Mouse (Mus musculus) limb, embryonic 14.5 days (tissue): ENCODE measurements around the gene Klhl9. TPM values are rescaled to one million over a fixed set of nuclear protein-coding genes. Genes with fewer than 3 reads are reported as not detected.
"Not testable (repeated sequence)": the region's sequence is repeated elsewhere in the genome, so short reads cannot be mapped to it uniquely, and the experiment has no call there.

Experiments used
- ATAC-seq: fragments of 200-750 bp; cut with Nextera tagmentation; 2 replicates; pipeline ENCODE4 v1.8.0; 2017; ENCODE audit warnings: low read depth, moderate number of reproducible peaks, moderate TSS enrichment; ENCODE audit not compliant: low FRiP score
- DNase-seq: peaks from one replicate; pipeline ENCODE4 v3.0.0-alpha.2; 2015; ENCODE audit warnings: low spot score
- H3K27ac ChIP-seq: fragments of 300-500 bp; sonication (generic); replicated peaks from 2 replicates; pipeline ENCODE4 v1.5.1; 2014; ENCODE audit warnings: low read depth, mild to moderate bottlenecking, low read length, moderate library complexity, mixed read lengths
- H3K27me3 ChIP-seq: fragments of 300-500 bp; sonication (generic); 2 replicates; pipeline ENCODE4 v1.6.1; 2014; ENCODE audit warnings: low read length, mixed read lengths; ENCODE audit not compliant: control insufficient read depth, insufficient read depth
- H3K36me3 ChIP-seq: fragments of 300-500 bp; sonication (generic); 2 replicates; pipeline ENCODE4 v1.6.1; 2014; ENCODE audit warnings: mild to moderate bottlenecking, low read length, moderate library complexity, mixed read lengths; ENCODE audit not compliant: control insufficient read depth, insufficient read depth
- H3K4me1 ChIP-seq: fragments of 300-500 bp; sonication (generic); 2 replicates; pipeline ENCODE4 v1.6.1; 2014; ENCODE audit warnings: antibody characterized with exemption, low read length, mixed read lengths; ENCODE audit not compliant: control insufficient read depth, insufficient read depth
- H3K4me2 ChIP-seq: fragments of 300-500 bp; sonication (generic); replicated peaks from 2 replicates; pipeline ENCODE4 v1.6.1; 2014; ENCODE audit warnings: low read depth, mild to moderate bottlenecking, low read length, moderate library complexity; ENCODE audit not compliant: severe bottlenecking
- H3K4me3 ChIP-seq: fragments of 300-500 bp; sonication (generic); replicated peaks from 2 replicates; pipeline ENCODE4 v1.5.1; 2014; ENCODE audit warnings: low read length
- H3K9ac ChIP-seq: fragments of 300-500 bp; sonication (generic); 2 replicates; pipeline ENCODE4 v1.6.1; 2014; ENCODE audit warnings: mild to moderate bottlenecking, low read depth, low read length, moderate library complexity; ENCODE audit not compliant: severe bottlenecking
- H3K9me3 ChIP-seq: fragments of 300-500 bp; sonication (generic); 2 replicates; pipeline ENCODE4 v1.6.1; 2016; ENCODE audit warnings: low read length; ENCODE audit not compliant: control insufficient read depth
- POLR2A ChIP-seq: fragments of 200-500 bp; IDR thresholded peaks from 2 replicates; pipeline ENCODE4 v1.8.0; 2012; ENCODE audit warnings: inconsistent platforms, mild to moderate bottlenecking, moderate library complexity, borderline replicate concordance; ENCODE audit not compliant: insufficient read depth, insufficient read length; ENCODE audit errors: extremely low read depth
- WGBS: fragments of 180-500 bp; shearing (Covaris S2); extraction: QIAGEN DNeasy Blood & Tissue Kit; methylation state at CpG from one replicate; pipeline ENCODE4 v1.1.7; 2014; 5-methylcytosine and 5-hydroxymethylcytosine counted together
- polyA plus RNA-seq, 2 experiments: library from polyadenylated mRNA; depleted of rRNA in 1 of 2; stranded (reverse) in 1 of 2; unstranded in 1 of 2; fragments of >200 nt; fragmentation: Nextera tagmentation in 1 of 2; extraction: Ambion mirVana in 1 of 2; gene quantifications; 2 replicates each; pipeline versions ENCODE4 v1.2.1 to v1.2.3; 2012 to 2014

The Klhl9 gene
- polyA plus RNA-seq, 2 experiments: 41.4 to 127 TPM

- H3K4me1 ChIP-seq, H3K36me3 ChIP-seq, H3K27me3 ChIP-seq, H3K9me3 ChIP-seq: not testable (repeated sequence)
- Histone ChIP-seq H3K4me3 (peak overlapping the region; percentile 47), H3K9ac (peak overlapping the region; percentile 68), H3K27ac (peak overlapping the region; percentile 91), H3K4me2 (peak overlapping the region; percentile 63)
- peak; percentile 94 for DNase-seq
- 0 out of 2 replicates have a peak, but pooled peaks have one; percentile 16 for TF ChIP-seq POLR2A
- WGBS: 0% methylated on average over 16 of the region's 21 CpGs
- ATAC-seq: peak; percentile 100
Observed at GRCm38 (mm10) chr4:88757628-88758031, 35.4 kb upstream of the Klhl9 start.

GRCm38 (mm10) chr4:88756581-88757513 lies 34.6 kb upstream of the Klhl9 start:
- 11% methylated on average over 28 of the region's 31 CpGs for WGBS
- not testable (repeated sequence) for H3K4me1 ChIP-seq, H3K36me3 ChIP-seq, H3K27me3 ChIP-seq, H3K9me3 ChIP-seq, ATAC-seq, DNase-seq
- peak overlapping the region; percentile 47 for H3K4me3 ChIP-seq
- peak overlapping the region; percentile 68 for H3K9ac ChIP-seq
- H3K27ac ChIP-seq: peak overlapping the region; percentile 91
- H3K4me2 ChIP-seq: peak overlapping the region; percentile 63

DNA sequence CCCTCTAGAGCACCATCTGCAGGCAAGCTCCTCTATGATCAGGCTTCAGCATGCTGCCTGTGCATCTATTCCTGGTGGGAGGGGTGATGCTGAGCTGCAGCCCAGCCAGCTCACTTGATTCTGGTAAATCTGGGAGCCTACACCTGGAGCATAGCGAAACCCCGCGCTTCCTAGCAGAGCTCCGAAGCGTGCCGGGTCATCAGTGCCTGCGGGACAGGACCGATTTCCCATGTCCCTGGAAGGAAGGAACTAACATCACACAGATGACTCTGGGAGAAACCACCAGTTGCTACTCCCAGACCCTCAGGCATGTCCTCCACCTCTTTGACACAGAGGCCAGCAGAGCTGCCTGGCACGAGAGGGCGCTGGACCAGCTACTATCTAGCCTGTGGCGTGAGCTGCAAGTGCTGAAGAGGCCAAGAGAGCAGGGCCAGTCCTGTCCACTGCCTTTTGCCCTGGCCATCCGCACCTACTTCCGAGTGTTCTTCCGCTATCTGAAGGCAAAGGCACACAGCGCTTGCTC lies 32.6 kb upstream of the Klhl9 start, which contains the start of gene Gm13271:
TSS of gene Gm13271 (plus strand) at position 51 of the 523 bp plus-strand sequence.
- not testable (repeated sequence) for H3K4me1 ChIP-seq, DNase-seq, H3K4me2 ChIP-seq, H3K27me3 ChIP-seq, H3K4me3 ChIP-seq, H3K27ac ChIP-seq, H3K36me3 ChIP-seq, H3K9me3 ChIP-seq, ATAC-seq, H3K9ac ChIP-seq
- 75% methylated on average over 14 of the region's 15 CpGs for WGBS

- 19% methylated on average over 6 of the region's 6 CpGs for WGBS
- no peak overlapping the region for H3K4me3 ChIP-seq
Observed at GRCm38 (mm10) chr4:88749926-88750325, 27.7 kb upstream of the Klhl9 start.

DNA sequence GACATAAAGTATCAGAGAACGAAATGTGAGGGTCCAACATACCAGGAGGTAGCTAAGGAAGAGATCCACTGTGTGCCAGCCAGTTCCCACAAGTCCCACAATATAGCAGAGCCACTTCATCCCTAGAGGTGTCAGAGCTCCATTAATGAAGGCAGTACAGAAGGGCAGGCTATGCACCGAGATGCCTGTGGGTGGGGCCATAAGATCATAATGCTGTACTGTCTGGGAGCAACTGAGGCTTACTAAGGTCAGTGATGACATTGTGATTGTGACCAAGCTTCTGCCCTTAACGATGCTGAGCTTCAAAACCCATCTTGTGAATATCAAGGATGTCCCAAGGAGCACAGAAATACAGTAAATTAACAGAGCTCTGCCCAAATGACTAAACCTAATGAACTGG lies 21.9 kb upstream of the Klhl9 start:
- Histone ChIP-seq H3K36me3 (no peaks in the 10 kb centered on the region), H3K4me1 (peaks cover 6% of the 10 kb centered on the region; the same call in 1 of the 2 replicates), H3K27me3 (no peaks in the 10 kb centered on the region), H3K9ac (no peak overlapping the region), H3K4me2 (no peak overlapping the region), H3K27ac (no peak overlapping the region), H3K4me3 (no peak overlapping the region), H3K9me3 (no peaks in the 10 kb centered on the region)
- 65% methylated on average over 3 of the region's 3 CpGs for WGBS
- DNase-seq (no peak), ATAC-seq (no peak)
- no peak for TF ChIP-seq POLR2A

More at GRCm38 (mm10) chr4:88749926-88750325, 27.7 kb upstream of the Klhl9 start:
- no peaks in the 10 kb centered on the region for H3K36me3 ChIP-seq
- peaks cover 6% of the 10 kb centered on the region; the same call in 1 of the 2 replicates for H3K4me1 ChIP-seq
- H3K9me3 ChIP-seq: no peaks in the 10 kb centered on the region
- ATAC-seq (no peak), DNase-seq (no peak)
- H3K4me2 ChIP-seq: no peak overlapping the region
- TF ChIP-seq POLR2A: no peak
- no peak overlapping the region for H3K27ac ChIP-seq
- no peak overlapping the region for H3K9ac ChIP-seq
- H3K27me3 ChIP-seq: no peaks in the 10 kb centered on the region
